In genomic region chr9:52104225-52104615, GRCm38 (mm10) we compare ENCODE assay signal across 23 mouse cellular contexts. TPM values are rescaled to one million over a fixed set of nuclear protein-coding genes. Genes with fewer than 3 reads are reported as not detected.
DNase-seq lines count a peak whose midpoint lies in the region; ATAC-seq and TF ChIP-seq lines count a peak whose summit lies in the region.
"Had no signal": no experiment of that assay in that cellular context is flagged by ENCODE, and none has a peak within 500 bp of the region (broad histone marks: within the 10 kb centered on the region; RNA-seq: fewer than 3 reads in every experiment).

No protein-coding gene starts in this region.

- peak; percentile 50 for DNase-seq in gastrocnemius, adult 2 months
- no peak for DNase-seq in gastrocnemius, adult 18-20 months (ENCODE audit: low spot score)
- DNase-seq in stomach, postnatal 0 days (ENCODE audit: low spot score): no peak
- DNase-seq in right cerebral cortex, postnatal 10 days (ENCODE audit: low spot score in 2 of 2): no peak
- no peak for DNase-seq in lung, postnatal 0 days (ENCODE audit: low spot score)
- DNase-seq: adrenal gland, postnatal 14 days; cerebellum, adult 2 months; embryo, embryonic 11 days; gastrocnemius, postnatal 10 days; heart, adult 2 months; heart, postnatal 14 days had no signal

- no peaks in the 10 kb centered on the region for H3K9me3 ChIP-seq in stomach, embryonic 16.5 days (replicated peaks; ENCODE audit: control insufficient read depth, low read length)
- no peaks in the 10 kb centered on the region for H3K9me3 ChIP-seq in stomach, postnatal 0 days (ENCODE audit: control insufficient read depth, low read length)
- no peaks in the 10 kb centered on the region for H3K9me3 ChIP-seq in liver, embryonic 12.5 days (replicated peaks)
- H3K9me3 ChIP-seq in lung, postnatal 0 days (ENCODE audit: low read length): no peaks in the 10 kb centered on the region
- H3K9me3 ChIP-seq: embryonic facial prominence, embryonic 15.5 days; forebrain, embryonic 10.5 days; heart, embryonic 15.5 days; hindbrain, embryonic 10.5 days; hindbrain, embryonic 15.5 days had no signal

- no peak for TF ChIP-seq EP300 in stomach, postnatal 0 days (optimal IDR thresholded peaks at IDR 0.05)
- no peak for TF ChIP-seq EP300 in lung, postnatal 0 days (IDR thresholded peaks at IDR 0.05)

- no peaks in the 10 kb centered on the region for H3K36me3 ChIP-seq in stomach, embryonic 16.5 days (ENCODE audit: control insufficient read depth, insufficient read depth, low read length)
- no peaks in the 10 kb centered on the region for H3K36me3 ChIP-seq in stomach, postnatal 0 days (ENCODE audit: control insufficient read depth, insufficient read depth, low read length)
- H3K36me3 ChIP-seq in liver, embryonic 12.5 days: no peaks in the 10 kb centered on the region
- H3K36me3 ChIP-seq in lung, postnatal 0 days (ENCODE audit: insufficient read depth, low read length): no peaks in the 10 kb centered on the region
- H3K36me3 ChIP-seq: embryonic facial prominence, embryonic 15.5 days; forebrain, embryonic 10.5 days; heart, embryonic 15.5 days; hindbrain, embryonic 15.5 days had no signal

- H3K9ac ChIP-seq in stomach, embryonic 16.5 days (ENCODE audit: low read length): no peak overlapping the region
- no peak overlapping the region for H3K9ac ChIP-seq in stomach, postnatal 0 days (ENCODE audit: low read length)
- H3K9ac ChIP-seq in liver, embryonic 12.5 days: no peak overlapping the region
- H3K9ac ChIP-seq in lung, postnatal 0 days (replicated peaks; ENCODE audit: low read depth): no peak overlapping the region
- H3K9ac ChIP-seq: embryonic facial prominence, embryonic 15.5 days; heart, embryonic 15.5 days; hindbrain, embryonic 15.5 days had no signal

- H3K4me1 ChIP-seq in stomach, embryonic 16.5 days (ENCODE audit: control insufficient read depth, insufficient read depth, low read length): no peaks in the 10 kb centered on the region
- no peaks in the 10 kb centered on the region for H3K4me1 ChIP-seq in stomach, postnatal 0 days (replicated peaks; ENCODE audit: control insufficient read depth, insufficient read depth)
- H3K4me1 ChIP-seq in liver, embryonic 12.5 days: peaks cover 29% of the 10 kb centered on the region
- no peaks in the 10 kb centered on the region for H3K4me1 ChIP-seq in lung, postnatal 0 days (ENCODE audit: insufficient read depth, low read depth, low read length)
- H3K4me1 ChIP-seq: hindbrain, embryonic 15.5 days had no signal

- 64% methylated on average over 8 of the region's 8 CpGs for WGBS in stomach, embryonic 16.5 days
- WGBS in stomach, postnatal 0 days: 58% methylated on average over 8 of the region's 8 CpGs
- 67% methylated on average over 8 of the region's 8 CpGs for WGBS in liver, embryonic 12.5 days (ENCODE audit: insufficient replicate concordance)
- WGBS in lung, postnatal 0 days: 68% methylated on average over 8 of the region's 8 CpGs

- peak; percentile 9; the same call in 1 of the 2 replicates for ATAC-seq in stomach, embryonic 16.5 days (ENCODE audit: insufficient read depth, low FRiP score)
- ATAC-seq in stomach, postnatal 0 days (ENCODE audit: low FRiP score, low TSS enrichment): no peak
- 0 out of 2 replicates have a peak, but pooled peaks have one; percentile 19 for ATAC-seq in liver, embryonic 12.5 days
- peak; percentile 17 for ATAC-seq in megakaryocyte progenitor cell, adult 5-6 weeks (replicated peaks; ENCODE audit: poor library complexity)
- no peak for ATAC-seq in lung, postnatal 0 days
- ATAC-seq: forebrain, embryonic 14.5 days had no signal

- TF ChIP-seq CTCF in gastrocnemius, adult 2 months (IDR thresholded peaks at IDR 0.05): no peak
- no peak for TF ChIP-seq CTCF in stomach, postnatal 0 days (IDR thresholded peaks at IDR 0.05; ENCODE audit: low read depth)
- no peak for TF ChIP-seq CTCF in lung, postnatal 0 days (IDR thresholded peaks at IDR 0.05)

- intact Hi-C loops in gastrocnemius, adult 2 months (cut with DNase I): no loop called here

- no peaks in the 10 kb centered on the region for H3K27me3 ChIP-seq in stomach, embryonic 16.5 days (ENCODE audit: control insufficient read depth, insufficient read depth, low read length)
- H3K27me3 ChIP-seq in stomach, postnatal 0 days (ENCODE audit: control insufficient read depth, insufficient read depth, low read length): no peaks in the 10 kb centered on the region
- no peaks in the 10 kb centered on the region for H3K27me3 ChIP-seq in liver, embryonic 12.5 days (replicated peaks)
- no peaks in the 10 kb centered on the region for H3K27me3 ChIP-seq in lung, postnatal 0 days (replicated peaks; ENCODE audit: insufficient read depth, low read length)
- H3K27me3 ChIP-seq: CH12.LX; embryonic facial prominence, embryonic 15.5 days; heart, embryonic 15.5 days; hindbrain, embryonic 15.5 days had no signal

- H3K4me3 ChIP-seq in gastrocnemius, adult 2 months: no peak overlapping the region
- no peak overlapping the region for H3K4me3 ChIP-seq in stomach, embryonic 16.5 days (replicated peaks; ENCODE audit: low read length)
- no peak overlapping the region for H3K4me3 ChIP-seq in stomach, postnatal 0 days (ENCODE audit: low read depth, low read length)
- no peak overlapping the region for H3K4me3 ChIP-seq in liver, embryonic 12.5 days
- no peak overlapping the region for H3K4me3 ChIP-seq in lung, postnatal 0 days (ENCODE audit: low read depth, low read length)
- H3K4me3 ChIP-seq: embryonic facial prominence, embryonic 15.5 days; erythroblast, embryonic 14.5 days; forebrain, embryonic 10.5 days; heart, adult 2 months; heart, embryonic 15.5 days; hindbrain, embryonic 10.5 days; hindbrain, embryonic 15.5 days had no signal

- no peak overlapping the region for H3K4me2 ChIP-seq in stomach, embryonic 16.5 days (ENCODE audit: low read depth, low read length)
- H3K4me2 ChIP-seq in stomach, postnatal 0 days (replicated peaks; ENCODE audit: low read depth): no peak overlapping the region
- H3K4me2 ChIP-seq in liver, embryonic 12.5 days: peak overlapping the region; percentile 35
- H3K4me2 ChIP-seq in lung, postnatal 0 days (replicated peaks; ENCODE audit: low read depth, low read length): no peak overlapping the region
- H3K4me2 ChIP-seq: embryonic facial prominence, embryonic 15.5 days; heart, embryonic 11.5 days; heart, embryonic 15.5 days; hindbrain, embryonic 15.5 days had no signal

- H3K27ac ChIP-seq in gastrocnemius, adult 2 months: peak overlapping the region; percentile 38
- H3K27ac ChIP-seq in stomach, embryonic 16.5 days (ENCODE audit: low read length): no peak overlapping the region
- no peak overlapping the region for H3K27ac ChIP-seq in stomach, postnatal 0 days (replicated peaks)
- peak overlapping the region; percentile 73 for H3K27ac ChIP-seq in liver, embryonic 12.5 days
- H3K27ac ChIP-seq in lung, postnatal 0 days (ENCODE audit: low read length): no peak overlapping the region
- H3K27ac ChIP-seq: embryonic facial prominence, embryonic 15.5 days; forebrain, embryonic 10.5 days; heart, adult 2 months; heart, embryonic 15.5 days; hindbrain, embryonic 10.5 days; hindbrain, embryonic 15.5 days had no signal

RNA-seq across cellular contexts. Expression of gene Rdx, which starts 57.2 kb away (rescaled TPM):
- 100 to 1,000 TPM; 118 to 125 TPM for total RNA-seq in gastrocnemius, adult 2 months (2021)
- 100 to 1,000 TPM; 119 TPM for total RNA-seq in gastrocnemius, adult 18-20 months (2021)
- 74.0 and 81.4 TPM in 2 replicates for polyA plus RNA-seq in stomach, embryonic 16.5 days (2015; fragmentation: Nextera tagmentation; extraction: Ambion mirVana)
- polyA plus RNA-seq in stomach, postnatal 0 days (2015; fragmentation: Nextera tagmentation; extraction: Ambion mirVana): 40.9 and 52.7 TPM in 2 replicates
- 91.0 and 95.6 TPM in 2 replicates for polyA plus RNA-seq in liver, embryonic 12.5 days (2016; fragmentation: Nextera tagmentation; extraction: Ambion mirVana)
- total RNA-seq in megakaryocyte progenitor cell, adult 5-6 weeks (2015): 95.2 and 95.3 TPM in 2 replicates
- total RNA-seq in megakaryocyte progenitor cell, adult 5-6 weeks (2017): 212 and 232 TPM in 2 replicates
- 143 and 167 TPM in 2 replicates for polyA plus RNA-seq in lung, postnatal 0 days (2015; fragmentation: Nextera tagmentation; extraction: Ambion mirVana)

Comparison
In these comparisons a context has a peak if more than half of its experiments do, and no peak if none do; other contexts are left out.
1. ATAC-seq: peak in stomach, embryonic 16.5 days (single experiment), liver, embryonic 12.5 days (single experiment) and megakaryocyte progenitor cell, adult 5-6 weeks (single experiment); none in stomach, postnatal 0 days (single experiment) and lung, postnatal 0 days (single experiment).
2. H3K27ac ChIP-seq: peak in gastrocnemius, adult 2 months (single experiment) and liver, embryonic 12.5 days (single experiment); none in stomach, embryonic 16.5 days (single experiment), stomach, postnatal 0 days (single experiment) and lung, postnatal 0 days (single experiment).